Mouse (Mus musculus) heart, adult 2 months (tissue): ENCODE measurements around the gene Serinc3.

Experiments used
- CTCF ChIP-seq: fragments of 200-600 bp; IDR thresholded peaks from 2 replicates; pipeline ENCODE4 v1.8.1; 2022; ENCODE audit warnings: antibody characterized with exemption, mild to moderate bottlenecking, moderate library complexity
- POLR2A ChIP-seq: fragments of 200-500 bp; IDR thresholded peaks from 2 replicates; pipeline ENCODE4 v1.6.1; 2011; ENCODE audit warnings: mild to moderate bottlenecking, low read depth, low read length, control low read depth; ENCODE audit not compliant: insufficient read depth

- TF ChIP-seq POLR2A (no peak), CTCF (no peak)
Measured at GRCm38 (mm10) chr2:163645700-163646460, 949 bp upstream of the Serinc3 start.
